Mouse (Mus musculus) myocyte (in vitro differentiated cells): ENCODE measurements at regions not wholly inside any gene's neighbourhood (a gene's known extent, or its start where the extent isn't known, plus 50 kb on each side); places are given as distances from the start of the nearest gene placed in this dataset.

Source experiments
- H3K27me3 ChIP-seq: one replicate; pipeline ENCODE4 v1.6.1; 2011; ENCODE audit not compliant: control insufficient read depth, insufficient read depth, insufficient read length
- H3K36me3 ChIP-seq: one replicate; pipeline ENCODE4 v1.6.1; 2011; ENCODE audit not compliant: control insufficient read depth, insufficient read depth
- H3K4me2 ChIP-seq: one replicate; pipeline ENCODE4 v1.6.1; 2011; ENCODE audit warnings: low read depth, control low read depth
- H3K4me3 ChIP-seq: one replicate; pipeline ENCODE4 v1.5.1; 2011; ENCODE audit warnings: mild to moderate bottlenecking, control low read depth, moderate library complexity
- H3K79me2 ChIP-seq: one replicate; pipeline ENCODE4 v1.6.1; 2011; ENCODE audit not compliant: control insufficient read depth, insufficient read depth
- H3ac ChIP-seq: one replicate; pipeline ENCODE4 v1.6.1; 2011; ENCODE audit not compliant: control insufficient read depth, insufficient read length
- CEBPB ChIP-seq: IDR thresholded peaks from 2 replicates; pipeline ENCODE4 v1.6.1; 2011; ENCODE audit warnings: mild to moderate bottlenecking, moderate library complexity; ENCODE audit not compliant: poor library complexity, insufficient read depth, severe bottlenecking
- E2F4 ChIP-seq: IDR thresholded peaks from one replicate; pipeline ENCODE4 v1.6.1; 2011; ENCODE audit warnings: mild to moderate bottlenecking, control low read depth, moderate library complexity; ENCODE audit not compliant: insufficient read depth
- MAX ChIP-seq: IDR thresholded peaks from one replicate; pipeline ENCODE4 v1.6.1; 2011; ENCODE audit warnings: low read depth, mild to moderate bottlenecking, control low read depth
- MYOD1 ChIP-seq, 3 experiments: IDR thresholded peaks; one replicate each; pipeline ENCODE4 v1.6.1; 2011; ENCODE audit warnings: control low read depth in 2 of 3, low read depth in 2 of 3, mild to moderate bottlenecking in 2 of 3, moderate library complexity in 1 of 3; ENCODE audit not compliant: insufficient read length in 2 of 3, control insufficient read depth in 1 of 3
- MYOG ChIP-seq, 3 experiments: IDR thresholded peaks; one replicate each; pipeline ENCODE4 v1.6.1; 2011; ENCODE audit warnings: control low read depth in 2 of 3, low read depth in 2 of 3, mild to moderate bottlenecking in 2 of 3; ENCODE audit not compliant: insufficient read length in 2 of 3, control insufficient read depth in 1 of 3, insufficient read depth in 1 of 3
- POLR2A ChIP-seq: IDR thresholded peaks from one replicate; pipeline ENCODE4 v1.6.1; 2011; ENCODE audit warnings: low read depth, mild to moderate bottlenecking, control low read depth, moderate library complexity; ENCODE audit not compliant: insufficient read length
- POLR2AphosphoS2 ChIP-seq: IDR thresholded peaks from one replicate; pipeline ENCODE4 v1.6.1; 2011; ENCODE audit warnings: low read depth, control low read depth; ENCODE audit not compliant: insufficient read length
- REST ChIP-seq: IDR thresholded peaks from one replicate; pipeline ENCODE4 v1.6.1; 2011; ENCODE audit warnings: mild to moderate bottlenecking, control low read depth, moderate library complexity; ENCODE audit not compliant: insufficient read depth, insufficient read length
- SRF ChIP-seq: IDR thresholded peaks from one replicate; pipeline ENCODE4 v1.6.1; 2011; ENCODE audit warnings: low read depth; ENCODE audit not compliant: control insufficient read depth, insufficient read length
- TCF12 ChIP-seq: IDR thresholded peaks from one replicate; pipeline ENCODE4 v1.6.1; 2011; ENCODE audit warnings: mild to moderate bottlenecking, control low read depth; ENCODE audit not compliant: poor library complexity, insufficient read depth, severe bottlenecking
- TCF3 ChIP-seq: IDR thresholded peaks from one replicate; pipeline ENCODE4 v1.6.1; 2011; ENCODE audit warnings: low read depth, control low read depth; ENCODE audit not compliant: insufficient read length
- USF1 ChIP-seq: IDR thresholded peaks from one replicate; pipeline ENCODE4 v1.6.1; 2011; ENCODE audit warnings: low read depth, mild to moderate bottlenecking, control low read depth, moderate library complexity

DNA sequence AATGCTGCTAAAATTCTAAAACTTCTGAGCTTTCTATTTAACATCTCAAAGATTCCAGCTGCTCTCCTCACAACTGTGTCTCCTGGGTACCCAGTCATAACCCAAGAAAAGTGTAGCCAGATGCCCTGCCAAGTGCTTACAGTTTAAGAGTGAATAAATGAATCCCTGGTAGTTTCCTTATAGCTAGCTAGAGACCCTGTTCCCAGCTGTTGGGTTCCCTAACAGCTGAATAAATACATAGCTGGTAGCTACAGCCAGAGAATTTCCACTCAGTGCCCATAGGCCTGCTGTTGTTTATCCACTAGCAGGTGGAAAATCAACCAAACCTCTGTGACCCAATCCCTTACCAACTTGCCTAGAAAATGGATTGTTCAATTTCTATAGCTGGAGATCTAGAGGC, 302.0 kb upstream of the Trib2 start:
- no peak overlapping the region for H3K4me3 ChIP-seq
- no peak overlapping the region for H3K4me2 ChIP-seq
- H3K79me2 ChIP-seq, result no peaks in the 10 kb centered on the region
- H3K27me3 ChIP-seq, result no peaks in the 10 kb centered on the region
- no peak overlapping the region for H3ac ChIP-seq
- TF ChIP-seq TCF12 (peak; percentile 92), MYOD1 (IDR thresholded peaks at IDR 0.05; ENCODE audit: control insufficient read depth in 1 of 3, insufficient read length in 2 of 3, low read depth in 2 of 3) (peak in 2 of 3 experiments; percentile 60 to 75), POLR2AphosphoS2 (no peak), POLR2A (no peak), MAX (no peak), TCF3 (no peak), E2F4 (no peak), USF1 (no peak), MYOG (IDR thresholded peaks at IDR 0.05; ENCODE audit: control insufficient read depth in 1 of 3, insufficient read depth in 1 of 3, insufficient read length in 2 of 3, low read depth in 2 of 3) (peak in 1 of 3 experiments; percentile 34)
- no peaks in the 10 kb centered on the region for H3K36me3 ChIP-seq

GRCm38 (mm10) chr12:16106946-16107345, 290.2 kb upstream of the Trib2 start:
- TF ChIP-seq MYOG (IDR thresholded peaks at IDR 0.05; ENCODE audit: control insufficient read depth in 1 of 3, insufficient read depth in 1 of 3, insufficient read length in 2 of 3, low read depth in 2 of 3) (no peak), CEBPB (no peak), E2F4 (no peak), POLR2AphosphoS2 (no peak), TCF3 (no peak), MYOD1 (IDR thresholded peaks at IDR 0.05; ENCODE audit: control insufficient read depth in 1 of 3, insufficient read length in 2 of 3, low read depth in 2 of 3) (no peak), SRF (no peak), USF1 (no peak), TCF12 (no peak), MAX (no peak), POLR2A (no peak)
- Histone ChIP-seq H3K36me3 (no peaks in the 10 kb centered on the region), H3ac (no peak overlapping the region), H3K27me3 (no peaks in the 10 kb centered on the region), H3K79me2 (no peaks in the 10 kb centered on the region), H3K4me2 (peak overlapping the region; percentile 3), H3K4me3 (no peak overlapping the region)

GRCm38 (mm10) chr12:16098840-16099239, 282.1 kb upstream of the Trib2 start:
- H3K79me2 ChIP-seq, result no peaks in the 10 kb centered on the region
- H3ac ChIP-seq, result no peak overlapping the region
- H3K27me3 ChIP-seq, result no peaks in the 10 kb centered on the region
- no peak for TF ChIP-seq USF1
- TF ChIP-seq REST, result no peak
- TF ChIP-seq POLR2AphosphoS2, result no peak
- TF ChIP-seq POLR2A, result no peak
- no peak for TF ChIP-seq E2F4
- no peak for TF ChIP-seq SRF
- no peak for TF ChIP-seq MYOG (IDR thresholded peaks at IDR 0.05; ENCODE audit: control insufficient read depth in 1 of 3, insufficient read depth in 1 of 3, insufficient read length in 2 of 3, low read depth in 2 of 3)
- TF ChIP-seq TCF3, result no peak
- TF ChIP-seq MYOD1 (IDR thresholded peaks at IDR 0.05; ENCODE audit: control insufficient read depth in 1 of 3, insufficient read length in 2 of 3, low read depth in 2 of 3), result no peak
- TF ChIP-seq TCF12, result no peak
- no peak for TF ChIP-seq CEBPB
- no peak for TF ChIP-seq MAX
- H3K4me3 ChIP-seq, result no peak overlapping the region
- H3K4me2 ChIP-seq, result no peak overlapping the region
- H3K36me3 ChIP-seq, result no peaks in the 10 kb centered on the region

GRCm38 (mm10) chr12:16092643-16093042, 275.9 kb upstream of the Trib2 start:
- no peaks in the 10 kb centered on the region for H3K36me3 ChIP-seq
- H3K4me3 ChIP-seq, result no peak overlapping the region
- H3ac ChIP-seq, result no peak overlapping the region
- H3K4me2 ChIP-seq, result no peak overlapping the region
- TF ChIP-seq USF1, result no peak
- H3K79me2 ChIP-seq, result no peaks in the 10 kb centered on the region
- H3K27me3 ChIP-seq, result no peaks in the 10 kb centered on the region

GRCm38 (mm10) chr12:16091336-16091735, 274.6 kb upstream of the Trib2 start:
- no peak overlapping the region for H3ac ChIP-seq
- no peak overlapping the region for H3K4me2 ChIP-seq
- no peaks in the 10 kb centered on the region for H3K27me3 ChIP-seq
- no peak overlapping the region for H3K4me3 ChIP-seq
- no peaks in the 10 kb centered on the region for H3K79me2 ChIP-seq
- TF ChIP-seq POLR2AphosphoS2 (no peak), MAX (no peak)
- no peaks in the 10 kb centered on the region for H3K36me3 ChIP-seq

GRCm38 (mm10) chr12:16083176-16083575, 266.5 kb upstream of the Trib2 start:
- Histone ChIP-seq H3K79me2 (no peaks in the 10 kb centered on the region), H3K36me3 (no peaks in the 10 kb centered on the region), H3K4me2 (no peak overlapping the region), H3K4me3 (no peak overlapping the region), H3ac (no peak overlapping the region), H3K27me3 (no peaks in the 10 kb centered on the region)
- no peak for TF ChIP-seq MYOD1 (IDR thresholded peaks at IDR 0.05; ENCODE audit: control insufficient read depth in 1 of 3, insufficient read length in 2 of 3, low read depth in 2 of 3)
- TF ChIP-seq SRF, result no peak
